Mouse (Mus musculus): ENCODE data around the gene D930048N14Rik.
"Not testable (repeated sequence)": the region's sequence is repeated elsewhere in the genome, so short reads cannot be mapped to it uniquely, and the experiment has no call there.

Gene D930048N14Rik

DNA sequence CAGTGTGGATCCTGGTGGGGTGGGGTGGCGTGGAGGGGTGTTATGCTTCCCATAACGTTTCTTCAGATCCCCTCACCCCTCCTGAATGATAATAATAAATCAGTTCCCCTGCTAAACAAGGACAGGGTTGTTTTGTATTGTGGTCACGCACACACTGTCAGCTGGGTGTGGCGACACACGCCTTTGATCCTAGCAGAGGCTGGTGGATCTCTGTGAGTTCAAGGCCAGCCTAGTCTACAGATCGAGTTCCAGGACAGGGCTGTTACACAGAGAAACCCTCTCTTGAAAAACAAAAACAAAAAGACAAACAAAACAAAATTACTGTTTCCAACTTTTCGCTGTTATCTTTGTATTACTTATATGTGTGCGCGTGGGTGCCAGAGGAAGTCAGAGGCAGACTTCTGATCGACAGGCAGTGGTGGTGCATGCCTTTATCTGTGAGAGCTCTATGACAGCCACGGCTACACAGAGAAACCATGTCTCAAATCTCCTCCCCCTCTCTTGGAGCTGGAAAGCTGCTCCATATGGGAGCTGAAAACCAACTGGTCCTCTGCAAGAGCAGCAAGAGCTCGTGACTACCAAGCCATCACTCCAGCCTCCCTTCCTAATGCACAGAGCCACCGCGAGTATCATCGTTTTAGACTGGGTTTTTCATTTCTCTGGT lies 21.0 kb upstream of the D930048N14Rik start:
- DNase-seq (ENCODE audit: low spot score): no peak

DNA sequence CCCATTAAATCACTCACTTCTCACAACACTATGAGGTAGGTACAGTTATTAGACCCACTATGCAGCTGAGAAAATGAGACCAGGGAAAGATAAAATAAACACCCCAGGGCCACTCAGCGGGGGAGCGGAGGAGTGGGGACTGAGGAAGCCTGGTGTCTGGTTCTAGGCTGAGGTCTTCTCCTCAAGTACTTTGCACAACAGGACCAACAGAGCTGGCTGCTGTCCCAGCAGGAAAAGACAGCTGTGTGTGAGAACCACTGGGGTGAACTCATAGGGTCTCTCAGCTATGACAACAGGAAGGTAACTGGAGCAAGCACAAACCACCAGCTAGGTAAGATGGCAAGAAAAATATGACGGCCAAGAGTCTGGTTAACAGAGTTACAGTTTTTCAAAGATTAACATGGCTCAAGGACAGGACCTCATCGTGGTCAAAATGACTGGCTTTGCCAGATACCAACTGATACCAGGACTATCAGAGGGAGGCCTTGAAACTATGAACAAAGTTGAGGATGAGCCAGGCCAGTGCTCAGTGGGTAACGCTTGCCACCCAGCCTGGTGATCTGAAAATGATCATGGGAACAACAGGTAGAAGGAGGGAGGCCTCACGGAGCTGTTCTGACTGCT lies 18.5 kb upstream of the D930048N14Rik start:
- DNase-seq (ENCODE audit: low spot score): no peak

DNA sequence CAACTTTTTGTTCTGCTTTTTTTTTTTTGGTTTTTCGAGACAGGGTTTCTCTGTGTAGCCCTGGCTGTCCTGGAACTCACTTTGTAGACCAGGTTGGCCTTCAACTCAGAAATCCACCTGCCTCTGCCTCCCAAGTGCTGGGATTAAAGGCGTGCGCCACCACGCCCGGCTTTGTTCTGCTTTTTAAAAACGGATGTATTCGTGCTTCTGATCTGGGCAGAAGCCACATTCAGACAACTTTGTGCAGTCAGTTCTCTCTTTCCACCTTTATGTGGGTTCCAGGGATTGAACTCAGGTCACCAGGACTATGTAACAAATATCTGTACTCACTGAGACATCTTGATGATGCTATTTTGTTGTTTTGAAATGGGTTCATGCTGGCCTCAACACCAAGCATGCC lies 17.6 kb upstream of the D930048N14Rik start:
- not testable (repeated sequence) for DNase-seq (ENCODE audit: low spot score)

DNA sequence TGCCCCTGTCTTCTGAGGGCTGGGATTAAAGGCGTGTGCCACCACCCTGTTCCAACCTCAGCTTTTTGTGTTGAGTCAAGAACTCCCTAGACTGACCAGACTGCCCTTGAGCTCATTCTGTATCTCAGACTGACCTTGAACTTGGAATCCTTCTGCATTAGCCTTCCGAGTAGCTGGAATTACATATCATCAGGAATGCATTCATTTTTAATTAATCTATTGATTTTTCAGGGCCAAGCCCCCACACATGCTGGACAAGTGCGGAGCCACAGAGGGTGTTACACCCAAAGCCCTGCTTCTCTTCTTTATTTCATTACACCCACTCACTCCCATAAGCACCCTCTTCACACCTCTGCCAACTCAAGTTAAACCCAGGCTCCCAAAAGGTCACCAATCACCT lies 17.0 kb upstream of the D930048N14Rik start:
- no peak for DNase-seq (ENCODE audit: low spot score)

DNA sequence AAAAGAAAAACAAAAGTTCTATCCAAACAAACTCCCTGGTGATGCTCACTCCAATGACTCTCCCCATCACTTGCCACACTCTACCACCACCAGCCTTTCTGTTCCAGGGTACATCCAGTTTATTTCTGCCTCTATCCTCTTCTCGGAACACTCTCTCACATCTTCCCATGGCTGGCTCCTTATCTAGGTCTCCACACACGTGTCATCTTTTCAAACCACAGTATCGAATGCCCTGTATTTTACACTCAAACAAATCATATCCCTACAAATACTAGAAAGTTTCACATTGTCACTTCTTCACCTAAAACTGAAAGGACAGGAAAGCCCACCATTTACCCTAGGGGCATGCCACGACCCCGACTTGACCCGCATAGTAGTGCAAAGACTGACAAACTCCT lies 15.6 kb upstream of the D930048N14Rik start:
- DNase-seq (ENCODE audit: low spot score): no peak

DNA sequence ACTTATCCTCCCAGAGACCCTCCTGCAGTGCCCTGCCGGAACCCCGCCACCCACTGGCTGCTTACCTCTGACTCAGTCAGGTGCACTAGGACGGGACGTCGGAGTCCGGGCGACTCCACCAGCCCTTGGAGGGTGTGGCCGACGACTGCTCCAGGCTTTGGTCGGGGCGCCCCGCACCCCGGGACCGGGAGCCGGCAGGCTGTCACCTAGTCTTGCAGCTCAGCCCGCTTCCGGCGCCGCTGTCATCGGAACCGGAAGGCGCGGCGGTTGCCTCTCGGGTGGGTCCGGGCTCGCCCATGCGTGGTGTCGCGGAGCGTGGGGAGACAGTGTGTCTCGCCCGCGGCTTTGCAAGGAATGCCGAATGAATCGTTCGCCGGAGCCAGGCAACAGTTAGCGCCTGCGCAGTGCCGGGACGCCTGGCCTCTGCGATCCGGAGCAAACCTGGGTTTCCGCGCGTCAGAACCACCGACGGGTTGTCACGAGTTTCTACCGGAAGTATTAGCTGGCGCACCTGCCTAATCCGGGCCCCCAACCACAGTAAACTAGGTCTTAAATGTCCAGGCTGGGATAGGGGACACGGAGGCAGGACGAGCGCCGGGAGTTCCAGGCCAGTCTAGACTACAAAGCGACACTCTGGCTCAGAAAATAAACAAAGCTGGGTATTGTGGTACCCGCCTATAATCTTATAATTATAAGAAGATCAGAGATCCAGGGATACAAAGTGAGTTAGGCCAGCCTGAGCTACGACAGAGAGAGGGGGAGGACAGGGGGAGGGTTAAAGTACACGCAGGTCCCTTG lies 15.0 kb upstream of the D930048N14Rik start, which contains the start of gene Rmnd5b:
Gene Rmnd5b (minus strand): TSS at position 372 of the 798 bp plus-strand sequence.
- DNase-seq (ENCODE audit: low spot score): peak; percentile 91

DNA sequence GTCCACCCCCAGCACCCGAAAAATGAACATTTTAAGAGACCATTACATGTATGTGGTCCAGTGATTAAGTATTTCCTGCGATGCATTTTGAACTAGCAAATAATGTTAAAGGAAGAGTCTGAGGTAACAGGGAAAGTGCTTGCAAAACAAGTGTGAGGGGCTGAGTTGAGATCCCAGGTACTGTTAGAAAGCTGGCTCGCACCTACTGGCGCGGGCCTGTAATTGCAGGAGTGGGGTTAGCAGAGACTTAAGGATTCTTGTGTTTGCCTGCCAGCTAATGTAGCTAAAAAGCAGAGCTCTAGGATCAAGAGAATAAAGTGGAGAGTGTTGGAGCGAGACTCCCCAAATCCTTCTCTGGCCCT lies 14.4 kb upstream of the D930048N14Rik start:
- DNase-seq (ENCODE audit: low spot score): peak; percentile 62

DNA sequence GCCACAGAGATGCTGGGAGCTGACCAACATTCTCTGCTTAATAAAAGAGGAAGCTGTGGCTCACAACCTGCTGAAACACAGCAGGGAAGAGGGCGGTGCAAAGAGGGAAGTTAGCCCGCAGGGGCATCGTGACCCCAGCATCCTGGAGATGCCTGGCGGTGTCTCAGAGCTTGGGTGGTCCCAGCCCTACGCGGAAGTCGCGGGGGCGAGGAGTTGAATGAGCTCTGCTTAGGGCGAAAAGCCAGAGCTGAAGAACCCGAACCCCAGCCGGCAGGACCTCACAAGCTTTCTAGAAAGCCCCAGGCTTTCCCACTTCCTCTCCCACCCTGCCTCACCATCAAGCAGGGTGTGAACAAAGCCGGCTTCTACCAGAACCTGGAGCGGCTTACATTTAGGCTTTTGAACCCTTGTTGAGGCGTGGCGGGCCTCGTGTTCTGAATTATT lies 12.8 kb upstream of the D930048N14Rik start:
- DNase-seq (ENCODE audit: low spot score): no peak

DNA sequence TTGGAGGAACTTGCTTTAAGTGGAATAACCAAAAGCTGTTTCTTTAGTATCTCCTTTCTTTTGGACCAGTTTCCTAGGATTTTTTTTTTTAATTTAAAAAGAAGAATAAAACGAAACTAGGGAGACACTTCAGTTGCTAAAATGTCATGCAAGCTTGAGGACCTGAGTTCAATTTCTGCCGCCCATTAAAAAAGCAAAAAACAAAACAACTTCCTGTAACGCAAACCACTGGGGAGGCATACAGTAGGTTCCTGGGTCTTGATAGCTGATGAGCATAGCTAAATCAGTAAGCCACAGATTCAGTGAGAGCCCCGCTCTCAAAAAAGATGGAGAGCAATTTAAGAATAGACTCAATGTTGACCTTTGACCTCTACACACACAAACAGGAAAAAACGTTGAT lies 12.3 kb upstream of the D930048N14Rik start:
- DNase-seq (ENCODE audit: low spot score): no peak

DNA sequence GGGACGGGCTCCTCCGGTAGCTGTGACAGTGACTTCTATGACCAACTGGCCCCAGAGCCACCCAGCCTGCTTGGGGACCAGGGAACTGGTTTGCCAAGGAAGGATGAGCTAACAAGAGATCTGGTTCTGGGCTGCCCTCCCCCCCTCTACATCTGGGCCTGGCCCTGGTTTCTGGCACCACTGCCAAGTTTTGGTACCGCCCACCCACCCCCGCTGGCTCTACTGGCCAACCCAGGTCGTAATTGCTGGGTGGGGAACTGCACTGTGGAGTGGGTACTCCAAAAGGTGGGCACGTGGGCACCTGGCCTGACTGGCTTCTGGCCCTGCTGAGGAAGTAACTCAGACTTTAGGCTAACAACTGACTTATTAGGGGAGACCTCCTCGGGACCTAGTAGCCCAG lies 10.0 kb upstream of the D930048N14Rik start:
- no peak for DNase-seq (ENCODE audit: low spot score)

DNA sequence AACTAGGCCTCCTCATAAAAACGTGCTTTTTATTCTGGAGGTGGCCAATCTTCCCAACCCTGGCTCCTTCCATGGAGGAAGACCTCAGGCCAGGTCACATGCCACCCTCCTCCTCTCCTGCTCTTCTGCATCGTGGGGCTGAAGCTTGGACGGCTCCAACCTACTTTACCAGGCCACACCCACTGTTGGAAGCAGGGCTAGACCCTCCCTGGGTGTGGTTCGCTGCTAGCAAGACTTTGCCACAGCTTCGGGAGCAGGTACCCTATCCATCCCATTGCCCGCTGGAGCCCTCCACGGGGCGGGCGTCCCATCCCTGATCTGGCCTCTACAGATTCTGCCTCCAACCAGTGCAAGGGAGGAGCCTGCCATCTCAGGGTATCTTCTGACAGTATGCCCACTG lies 7.6 kb upstream of the D930048N14Rik start:
- DNase-seq (ENCODE audit: low spot score): no peak

DNA sequence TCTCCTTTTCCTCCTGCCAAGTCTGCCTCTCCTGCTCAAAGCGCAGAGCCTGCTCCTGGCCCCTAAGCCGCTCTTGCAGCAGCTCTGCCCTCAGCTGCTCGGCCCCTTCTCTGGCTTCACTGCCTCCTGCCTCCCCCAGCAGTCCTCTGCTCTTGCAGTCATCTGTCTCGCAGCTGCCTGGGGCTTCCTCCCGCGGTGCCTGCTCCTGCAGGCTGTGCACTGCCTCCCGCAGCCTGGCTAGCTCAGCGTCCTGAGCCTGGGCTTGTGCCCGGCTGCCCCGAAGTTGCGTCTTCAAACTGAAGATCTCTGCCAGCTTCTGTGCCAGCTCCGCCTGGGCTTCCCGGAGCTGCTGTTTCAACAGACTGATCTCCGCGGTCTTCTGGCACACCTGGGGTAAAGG lies 7.0 kb upstream of the D930048N14Rik start:
- no peak for DNase-seq (ENCODE audit: low spot score)

DNA sequence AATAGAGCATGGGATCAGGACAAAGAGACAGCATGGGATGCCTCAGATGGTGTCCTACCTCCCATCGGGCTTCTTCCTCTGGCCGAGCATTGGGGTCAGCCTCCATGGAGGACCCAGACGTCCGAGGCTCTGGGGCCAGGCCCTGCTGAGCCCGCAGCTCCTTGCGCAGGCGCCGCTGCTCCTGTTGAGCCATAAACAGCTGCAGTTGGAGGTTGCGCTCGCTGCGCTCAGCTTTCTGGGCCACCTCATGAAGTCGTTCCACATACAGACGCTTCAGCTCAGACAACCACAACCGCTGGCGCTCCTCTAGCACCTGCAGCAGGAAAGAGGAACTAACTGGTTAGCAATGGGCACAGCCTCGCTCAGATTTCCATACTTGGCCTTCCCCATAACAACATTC lies 6.5 kb upstream of the D930048N14Rik start:
- no peak for DNase-seq (ENCODE audit: low spot score)

DNA sequence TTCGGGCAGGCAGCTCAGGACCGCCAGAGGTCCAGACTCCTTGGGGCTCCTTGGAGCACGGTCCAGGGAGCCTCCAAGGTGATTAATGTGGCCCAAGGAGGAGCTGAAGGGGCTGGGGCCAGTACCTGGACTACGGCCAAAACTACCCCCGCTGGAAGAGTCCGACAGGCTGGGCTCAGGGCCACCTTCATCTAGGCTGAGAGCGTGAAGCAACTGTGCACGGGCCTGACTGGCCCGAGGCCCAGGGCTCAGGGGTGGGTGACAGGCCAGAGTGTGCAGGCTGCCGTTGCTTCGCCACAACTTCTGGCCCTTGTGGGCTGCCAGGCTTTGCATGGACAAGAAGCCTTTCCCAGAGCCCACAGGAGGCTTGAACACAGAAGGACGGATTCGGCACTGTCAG lies 5.5 kb upstream of the D930048N14Rik start:
- no peak for DNase-seq (ENCODE audit: low spot score)

DNA sequence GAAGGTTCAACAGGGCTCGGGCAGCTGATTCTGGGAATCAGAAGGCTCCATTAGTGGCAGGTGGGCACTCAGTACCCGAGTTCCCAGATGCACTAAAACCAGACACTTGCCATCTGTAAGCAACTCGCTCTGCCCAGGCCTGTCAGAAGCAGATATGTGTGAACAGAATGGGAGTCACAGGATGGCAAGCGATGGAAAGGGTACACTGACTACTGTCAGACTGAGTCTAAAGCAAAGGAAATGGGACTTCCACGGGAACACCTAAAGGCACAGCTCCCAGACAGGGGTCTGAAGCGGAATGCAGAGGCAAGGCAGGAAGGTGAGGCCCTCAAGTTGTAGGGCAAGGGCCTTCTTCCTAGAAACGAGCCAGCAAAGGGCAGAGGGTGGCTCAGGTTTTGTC lies 4.5 kb upstream of the D930048N14Rik start:
- no peak for DNase-seq (ENCODE audit: low spot score)

DNA sequence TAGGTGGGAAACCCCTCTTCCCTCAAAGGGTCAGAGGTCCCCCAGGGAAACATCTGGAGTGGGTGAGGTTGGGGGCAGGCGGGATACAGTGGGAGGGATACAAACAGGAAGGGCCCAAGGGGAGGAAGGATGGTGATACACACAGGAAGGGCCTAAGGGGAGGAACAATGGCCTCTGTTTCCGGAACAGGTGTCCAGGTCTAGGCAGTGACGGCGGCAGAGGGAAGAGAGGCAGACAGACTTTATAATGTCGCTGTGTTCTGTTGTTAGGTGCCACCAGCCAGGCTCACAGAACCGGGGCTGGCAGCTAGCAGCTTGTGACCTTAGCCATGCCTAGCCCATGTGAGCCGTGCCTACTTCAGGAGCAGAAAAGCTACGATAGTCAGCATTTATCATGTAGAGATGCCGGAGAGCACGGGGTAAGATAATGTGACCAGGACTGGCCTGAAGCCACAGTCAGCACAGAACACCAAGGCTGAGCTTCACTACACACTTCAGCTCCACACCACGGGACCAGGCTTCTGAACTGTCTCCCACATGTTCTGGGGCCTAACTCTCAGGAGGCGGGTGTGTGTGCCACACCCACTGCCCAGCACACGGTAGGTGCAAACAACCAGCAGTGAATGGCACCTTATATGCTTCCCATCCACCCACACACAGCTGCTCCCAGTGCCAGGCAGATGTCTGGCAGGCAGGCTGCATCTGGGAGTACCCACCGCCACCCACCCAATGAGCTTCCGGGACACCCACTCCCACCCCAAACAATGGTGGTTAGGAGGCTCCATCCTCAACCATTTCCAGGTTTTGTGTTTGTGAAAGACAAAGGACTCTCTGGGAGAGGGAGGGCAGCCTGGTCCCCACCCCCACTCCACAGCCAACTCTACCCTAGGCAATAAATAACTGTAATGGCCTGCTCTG lies 3.7 kb upstream of the D930048N14Rik start:
- no peak for DNase-seq (ENCODE audit: low spot score)

DNA sequence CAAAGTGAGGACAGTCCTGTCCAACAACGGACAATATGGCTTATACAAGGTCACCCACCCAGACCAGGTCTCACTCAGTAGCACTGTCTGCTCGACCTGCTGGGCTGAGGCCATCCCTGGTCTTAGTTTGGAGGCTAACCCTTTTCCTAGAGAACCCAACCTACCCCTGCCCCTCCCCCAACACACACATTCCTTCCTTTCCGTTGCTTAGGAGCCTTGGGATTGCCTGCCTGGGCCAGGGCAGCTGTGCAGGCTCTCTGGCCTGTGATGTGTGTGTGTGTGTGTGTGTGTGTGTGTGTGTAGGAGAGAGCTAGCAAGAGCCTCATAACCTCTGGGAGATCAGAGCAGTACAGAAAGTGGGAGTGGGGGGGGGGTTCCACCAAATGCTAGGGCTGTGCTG lies 2.2 kb upstream of the D930048N14Rik start:
- no peak for DNase-seq (ENCODE audit: low spot score)

DNA sequence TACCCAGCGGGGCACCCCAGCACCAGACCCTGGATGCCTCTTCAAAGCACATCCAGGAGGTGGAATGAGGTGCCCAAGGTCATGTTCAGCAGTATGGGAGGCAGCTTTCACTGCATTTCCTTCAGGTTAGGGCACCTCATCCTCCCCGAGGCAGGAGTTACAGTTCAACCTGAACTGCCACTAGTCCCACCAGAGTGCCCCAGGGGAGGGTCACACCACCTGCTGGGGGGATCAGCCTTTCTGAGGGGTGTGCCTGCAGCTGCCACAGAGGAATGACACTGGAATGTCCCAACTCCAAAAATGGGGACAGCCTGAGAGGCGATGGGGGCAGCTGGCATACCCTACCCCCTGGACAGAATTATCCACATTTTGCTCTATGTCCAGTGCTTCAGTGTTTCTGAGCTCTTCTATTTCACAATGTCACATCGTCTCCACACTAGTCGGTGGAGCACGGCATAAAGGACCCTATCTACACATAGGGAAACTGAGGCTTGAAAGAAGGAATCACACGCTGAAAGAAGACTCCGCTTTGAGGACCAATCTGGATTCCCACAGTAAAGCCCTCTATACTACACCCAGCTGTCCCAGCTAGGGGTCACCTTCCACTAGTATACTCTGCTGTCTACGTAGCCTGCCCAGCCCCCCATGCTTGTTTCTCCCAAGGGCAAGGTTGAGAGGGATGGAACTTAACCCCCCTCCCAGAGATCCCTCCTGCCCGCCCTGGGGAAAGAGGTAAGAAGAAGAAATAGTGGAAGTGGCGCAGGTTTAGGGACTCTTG lies 1.5 kb upstream of the D930048N14Rik start:
- no peak for DNase-seq (ENCODE audit: low spot score)

DNA sequence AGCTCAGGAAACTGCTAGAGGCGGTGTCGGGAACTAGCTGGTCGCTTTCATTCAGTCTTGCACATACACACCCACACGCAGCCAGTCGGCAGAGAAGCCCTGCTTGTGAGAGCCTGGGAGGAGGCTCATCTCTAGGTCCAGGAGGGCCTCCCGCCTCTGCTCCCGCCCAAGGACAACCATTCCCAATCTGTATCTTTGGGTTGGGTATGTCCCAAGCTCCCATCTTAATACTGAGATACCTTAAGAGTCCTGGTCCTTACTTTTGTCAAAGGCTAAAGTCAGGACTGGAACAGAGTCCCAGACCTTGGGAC lies 910 bp upstream of the D930048N14Rik start:
- no peak for DNase-seq (ENCODE audit: low spot score)

DNA sequence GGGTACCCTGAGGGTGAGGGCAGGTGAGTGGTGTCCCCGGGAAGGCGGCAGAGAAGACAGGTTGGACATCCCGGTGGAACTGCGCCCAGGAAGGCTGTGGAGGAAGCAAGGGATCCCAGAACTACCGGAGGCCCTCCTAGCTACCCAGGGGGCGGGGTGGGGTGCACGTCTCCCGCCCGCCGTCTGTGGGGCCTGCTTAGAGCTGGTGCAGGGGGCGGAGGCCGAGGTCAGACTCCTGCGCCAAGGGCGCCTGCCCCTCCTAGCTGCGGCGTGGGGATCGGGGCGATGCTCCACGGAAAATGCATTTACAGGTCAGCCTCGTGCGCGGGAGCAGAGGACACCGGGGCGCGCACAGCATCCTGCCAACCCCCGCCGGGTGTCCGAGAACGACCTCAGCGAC lies 493 bp upstream of the D930048N14Rik start:
- DNase-seq (ENCODE audit: low spot score): no peak

DNA sequence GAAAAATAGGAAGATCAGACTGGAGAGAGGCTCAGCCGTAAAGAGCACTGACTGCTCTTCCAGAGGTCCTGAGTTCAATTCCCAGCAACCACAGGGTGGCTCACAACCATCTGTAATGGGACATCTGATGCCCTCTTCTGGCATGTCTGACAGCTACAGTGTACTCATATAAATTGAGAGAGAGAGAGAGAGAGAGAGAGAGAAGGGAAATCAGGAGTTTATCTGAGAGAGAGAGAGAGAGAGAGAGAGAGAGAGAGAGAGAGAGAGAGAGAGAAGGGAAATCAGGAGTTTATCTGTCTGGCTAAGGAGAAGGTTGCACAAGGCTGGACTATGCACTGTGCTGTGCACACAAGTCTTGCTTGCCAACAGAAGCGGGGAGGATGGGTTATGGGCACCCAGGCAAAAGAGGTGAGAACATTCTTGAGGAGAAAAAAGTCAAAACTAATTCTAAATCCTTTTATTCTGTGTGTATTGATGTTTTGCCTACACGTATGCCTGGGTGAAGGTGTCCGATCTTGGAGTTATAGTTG lies 2.2 kb downstream of the D930048N14Rik start:
- no peak for DNase-seq (ENCODE audit: low spot score)

All from urinary bladder, postnatal 14 days (tissue).